In the genomic region with DNA sequence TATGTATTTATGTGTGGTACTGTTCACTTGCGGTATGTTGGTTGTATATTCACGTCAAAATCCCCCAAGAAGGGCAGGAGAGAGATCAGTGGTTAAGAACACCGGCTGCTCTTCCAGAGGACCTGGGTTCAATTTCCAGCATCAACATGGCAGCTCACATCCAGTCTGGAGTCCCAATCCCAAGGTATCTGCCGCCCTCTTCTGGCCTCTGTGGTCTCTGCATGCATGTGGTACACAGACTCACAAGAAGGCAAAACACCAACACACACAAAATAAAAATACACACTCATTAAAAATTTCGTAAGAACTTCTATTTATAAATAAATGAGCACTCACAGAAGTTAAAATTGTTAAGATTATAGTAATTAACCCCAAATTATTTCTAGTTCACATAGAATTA, we compare ENCODE assay signal across 10 mouse cellular contexts. TPM values are rescaled to one million over a fixed set of nuclear protein-coding genes. Genes with fewer than 3 reads are reported as not detected.
DNase-seq lines count a peak whose midpoint lies in the region; ATAC-seq and TF ChIP-seq lines count a peak whose summit lies in the region.
"Had no signal": no experiment of that assay in that cellular context is flagged by ENCODE, and none has a peak within 500 bp of the region (broad histone marks: within the 10 kb centered on the region; RNA-seq: fewer than 3 reads in every experiment).

No protein-coding gene starts in this region.

- H3K4me3 ChIP-seq in kidney, adult 2 months (ENCODE audit: insufficient read depth, low read depth, low read length) = no peak overlapping the region
- no peak overlapping the region for H3K4me3 ChIP-seq in hindbrain, embryonic 12.5 days
- H3K4me3 ChIP-seq: myocyte had no signal

- TF ChIP-seq CTCF in kidney, adult 2 months (conservative IDR thresholded peaks at IDR 0.05; ENCODE audit: insufficient read depth, insufficient read length, low read depth, low read length) = peak; percentile 51

- WGBS in kidney, adult 2 months = 78% methylated on average over 5 of the region's 5 CpGs
- 65% methylated on average over 5 of the region's 5 CpGs for WGBS in hindbrain, embryonic 12.5 days

- no peaks in the 10 kb centered on the region for H3K27me3 ChIP-seq in kidney, adult 2 months (replicated peaks; ENCODE audit: control insufficient read depth, insufficient read depth, low read length)
- H3K27me3 ChIP-seq in hindbrain, embryonic 12.5 days = peaks cover 16% of the 10 kb centered on the region

- H3K4me2 ChIP-seq in hindbrain, embryonic 12.5 days (replicated peaks) = no peak overlapping the region

- H3K9me3 ChIP-seq in hindbrain, embryonic 12.5 days (replicated peaks) = no peaks in the 10 kb centered on the region

- no peaks in the 10 kb centered on the region for H3K36me3 ChIP-seq in kidney, adult 2 months (ENCODE audit: control insufficient read depth, insufficient read depth, low read length)
- no peaks in the 10 kb centered on the region for H3K36me3 ChIP-seq in hindbrain, embryonic 12.5 days

- no peak for DNase-seq in kidney, adult 2 months
- DNase-seq in kidney, adult 18-20 months = no peak
- DNase-seq in ES-CJ7 (ENCODE audit: low read depth, low spot score) (peak; percentile 85), adipocyte (ENCODE audit: low spot score) (peak; percentile 15)
- peak; percentile 21 for DNase-seq in lung, postnatal 14 days
- no peak for DNase-seq in spleen, adult 18-20 months

- peaks cover 2% of the 10 kb centered on the region; the same call in 1 of the 2 replicates for H3K4me1 ChIP-seq in kidney, adult 2 months (ENCODE audit: control insufficient read depth, insufficient read depth, low read length)
- no peaks in the 10 kb centered on the region for H3K4me1 ChIP-seq in hindbrain, embryonic 12.5 days

- H3K9ac ChIP-seq in hindbrain, embryonic 12.5 days = no peak overlapping the region

- H3K27ac ChIP-seq in kidney, adult 2 months (ENCODE audit: insufficient read depth, low read depth, low read length) = no peak overlapping the region
- H3K27ac ChIP-seq in hindbrain, embryonic 12.5 days = no peak overlapping the region

- no peak for ATAC-seq in hindbrain, embryonic 12.5 days (ENCODE audit: low FRiP score)

- TF ChIP-seq POLR2A in kidney, adult 2 months (IDR thresholded peaks at IDR 0.05; ENCODE audit: low read depth, low read length) = no peak

RNA-seq across cellular contexts. Expression of a gene that starts 5.9 kb away (rescaled TPM):
- 0.12 and 0.16 TPM in 2 replicates for polyA plus RNA-seq in kidney, adult 2 months (2012; rRNA removed)
- not detected in 2 replicates for polyA plus RNA-seq in hindbrain, embryonic 12.5 days (2016; fragmentation: Nextera tagmentation; extraction: Ambion mirVana)
- polyA plus RNA-seq: myocyte; stomach, embryonic 14.5 days had no signal

RNA-seq across cellular contexts. Expression of a gene that starts 11.3 kb away (rescaled TPM):
- polyA plus RNA-seq in kidney, adult 2 months (2012; rRNA removed) = 30.7 and 37.0 TPM in 2 replicates
- 0.34 and 0.61 TPM in 2 replicates for polyA plus RNA-seq in hindbrain, embryonic 12.5 days (2016; fragmentation: Nextera tagmentation; extraction: Ambion mirVana)
- polyA plus RNA-seq: myocyte had no signal

RNA-seq across cellular contexts. Expression of a gene that starts 24.5 kb away (rescaled TPM):
- 0.35 TPM in 1 of 2 replicates, not detected in the other for polyA plus RNA-seq in kidney, adult 2 months (2012; rRNA removed)
- polyA plus RNA-seq in hindbrain, embryonic 12.5 days (2016; fragmentation: Nextera tagmentation; extraction: Ambion mirVana) = not detected in 2 replicates
- polyA plus RNA-seq: limb, embryonic 14.5 days; myocyte; stomach, embryonic 14.5 days had no signal

RNA-seq across cellular contexts. Expression of a gene that starts 25.0 kb away (rescaled TPM):
- polyA plus RNA-seq in kidney, adult 2 months (2012; rRNA removed) = 47.8 and 63.5 TPM in 2 replicates
- polyA plus RNA-seq in hindbrain, embryonic 12.5 days (2016; fragmentation: Nextera tagmentation; extraction: Ambion mirVana) = 0.25 and 0.59 TPM in 2 replicates
- polyA plus RNA-seq: myocyte had no signal

RNA-seq across cellular contexts. Expression of a gene that starts 37.2 kb away (rescaled TPM):
- 6.9 and 7.1 TPM in 2 replicates for polyA plus RNA-seq in kidney, adult 2 months (2012; rRNA removed)
- 1.0 and 1.3 TPM in 2 replicates for polyA plus RNA-seq in hindbrain, embryonic 12.5 days (2016; fragmentation: Nextera tagmentation; extraction: Ambion mirVana)

Comparison
In these comparisons a context has a peak if more than half of its experiments do, and no peak if none do; other contexts are left out.
1. DNase-seq: peak in ES-CJ7 (single experiment), adipocyte (single experiment) and lung, postnatal 14 days (single experiment); none in kidney, adult 2 months (single experiment), kidney, adult 18-20 months (single experiment) and spleen, adult 18-20 months (0 of 2).
2. RNA of a gene that starts 11.3 kb away (polyA plus RNA-seq): 30.7 to 37.0 TPM in kidney, adult 2 months; 0.34 to 0.61 TPM in hindbrain, embryonic 12.5 days; every median in the first group is over 10 times any median in the second.